Mouse (Mus musculus): ENCODE data around the gene Plekhb2. TPM values are rescaled to one million over a fixed set of nuclear protein-coding genes. Genes with fewer than 3 reads are reported as not detected.

Gene Plekhb2
- total RNA-seq, 2 experiments from 2014 or later: 2.5 to 8.0 TPM

- no peak for ATAC-seq (replicated peaks; ENCODE audit: low FRiP score, poor library complexity, severe bottlenecking)
Observed at GRCm38 (mm10) chr1:34862877-34863276, 13.1 kb downstream of the Plekhb2 start.

GRCm38 (mm10) chr1:34863323-34863722 lies 13.5 kb downstream of the Plekhb2 start:
- no peak for ATAC-seq (replicated peaks; ENCODE audit: low FRiP score, poor library complexity, severe bottlenecking)

GRCm38 (mm10) chr1:34864243-34864642 lies 14.5 kb downstream of the Plekhb2 start:
- no peak for ATAC-seq (replicated peaks; ENCODE audit: low FRiP score, poor library complexity, severe bottlenecking)

GRCm38 (mm10) chr1:34865866-34866265 lies 16.1 kb downstream of the Plekhb2 start:
- ATAC-seq (replicated peaks; ENCODE audit: low FRiP score, poor library complexity, severe bottlenecking): no peak

GRCm38 (mm10) chr1:34866815-34867573 lies 17.2 kb downstream of the Plekhb2 start:
- peak; percentile 86 for ATAC-seq (replicated peaks; ENCODE audit: low FRiP score, poor library complexity, severe bottlenecking)

GRCm38 (mm10) chr1:34867574-34867955 lies 17.8 kb downstream of the Plekhb2 start:
- ATAC-seq (replicated peaks; ENCODE audit: low FRiP score, poor library complexity, severe bottlenecking): no peak

- ATAC-seq (replicated peaks; ENCODE audit: low FRiP score, poor library complexity, severe bottlenecking): no peak
Observed at GRCm38 (mm10) chr1:34868391-34868790, 18.6 kb downstream of the Plekhb2 start.

- ATAC-seq (replicated peaks; ENCODE audit: low FRiP score, poor library complexity, severe bottlenecking): no peak
Observed at GRCm38 (mm10) chr1:34869231-34869630, 19.5 kb downstream of the Plekhb2 start.

- ATAC-seq (replicated peaks; ENCODE audit: low FRiP score, poor library complexity, severe bottlenecking): no peak
Observed at GRCm38 (mm10) chr1:34871170-34871569, 21.4 kb downstream of the Plekhb2 start.

GRCm38 (mm10) chr1:34873551-34873950 lies 23.8 kb downstream of the Plekhb2 start:
- ATAC-seq (replicated peaks; ENCODE audit: low FRiP score, poor library complexity, severe bottlenecking): no peak

GRCm38 (mm10) chr1:34879611-34880010 lies 29.8 kb downstream of the Plekhb2 start:
- no peak for ATAC-seq (replicated peaks; ENCODE audit: low FRiP score, poor library complexity, severe bottlenecking)

- ATAC-seq (replicated peaks; ENCODE audit: low FRiP score, poor library complexity, severe bottlenecking): no peak
Observed at GRCm38 (mm10) chr1:34883776-34884175, 34.0 kb downstream of the Plekhb2 start.

GRCm38 (mm10) chr1:34891559-34892289 lies 41.9 kb downstream of the Plekhb2 start:
- no peak for ATAC-seq (replicated peaks; ENCODE audit: low FRiP score, poor library complexity, severe bottlenecking)

GRCm38 (mm10) chr1:34892466-34892865 lies 42.7 kb downstream of the Plekhb2 start:
- ATAC-seq (replicated peaks; ENCODE audit: low FRiP score, poor library complexity, severe bottlenecking): no peak

- no peak for ATAC-seq (replicated peaks; ENCODE audit: low FRiP score, poor library complexity, severe bottlenecking)
Observed at GRCm38 (mm10) chr1:34893331-34893730, 43.6 kb downstream of the Plekhb2 start.

- no peak for ATAC-seq (replicated peaks; ENCODE audit: low FRiP score, poor library complexity, severe bottlenecking)
Observed at GRCm38 (mm10) chr1:34893831-34894230, 44.1 kb downstream of the Plekhb2 start.

GRCm38 (mm10) chr1:34896102-34896501 lies 46.3 kb downstream of the Plekhb2 start:
- ATAC-seq (replicated peaks; ENCODE audit: low FRiP score, poor library complexity, severe bottlenecking): no peak

GRCm38 (mm10) chr1:34896898-34897297 lies 47.1 kb downstream of the Plekhb2 start:
- no peak for ATAC-seq (replicated peaks; ENCODE audit: low FRiP score, poor library complexity, severe bottlenecking)

- no peak for ATAC-seq (replicated peaks; ENCODE audit: low FRiP score, poor library complexity, severe bottlenecking)
Observed at GRCm38 (mm10) chr1:34928656-34929055, 78.9 kb downstream of the Plekhb2 start.
